Mouse (Mus musculus) mouse embryonic stem cell (cell line): ENCODE results near the gene Hddc2.

Experiments used
- in situ Hi-C, 2 experiments: fragments of 300-500 bp; cut with MboI; formaldehyde crosslinking; loops; 1 replicate in 1 of 2; 3 replicates in 1 of 2; pipeline ENCODE4 v1.14.3; 2019 to 2020; ENCODE audit warnings: low sequenced_read_pairs in 2 of 2, low pct_unique_long_range_greater_than_20kb in 1 of 2, mixed read lengths in 1 of 2; ENCODE audit not compliant: unreplicated experiment in 1 of 2

Hddc2 gene

DNA sequence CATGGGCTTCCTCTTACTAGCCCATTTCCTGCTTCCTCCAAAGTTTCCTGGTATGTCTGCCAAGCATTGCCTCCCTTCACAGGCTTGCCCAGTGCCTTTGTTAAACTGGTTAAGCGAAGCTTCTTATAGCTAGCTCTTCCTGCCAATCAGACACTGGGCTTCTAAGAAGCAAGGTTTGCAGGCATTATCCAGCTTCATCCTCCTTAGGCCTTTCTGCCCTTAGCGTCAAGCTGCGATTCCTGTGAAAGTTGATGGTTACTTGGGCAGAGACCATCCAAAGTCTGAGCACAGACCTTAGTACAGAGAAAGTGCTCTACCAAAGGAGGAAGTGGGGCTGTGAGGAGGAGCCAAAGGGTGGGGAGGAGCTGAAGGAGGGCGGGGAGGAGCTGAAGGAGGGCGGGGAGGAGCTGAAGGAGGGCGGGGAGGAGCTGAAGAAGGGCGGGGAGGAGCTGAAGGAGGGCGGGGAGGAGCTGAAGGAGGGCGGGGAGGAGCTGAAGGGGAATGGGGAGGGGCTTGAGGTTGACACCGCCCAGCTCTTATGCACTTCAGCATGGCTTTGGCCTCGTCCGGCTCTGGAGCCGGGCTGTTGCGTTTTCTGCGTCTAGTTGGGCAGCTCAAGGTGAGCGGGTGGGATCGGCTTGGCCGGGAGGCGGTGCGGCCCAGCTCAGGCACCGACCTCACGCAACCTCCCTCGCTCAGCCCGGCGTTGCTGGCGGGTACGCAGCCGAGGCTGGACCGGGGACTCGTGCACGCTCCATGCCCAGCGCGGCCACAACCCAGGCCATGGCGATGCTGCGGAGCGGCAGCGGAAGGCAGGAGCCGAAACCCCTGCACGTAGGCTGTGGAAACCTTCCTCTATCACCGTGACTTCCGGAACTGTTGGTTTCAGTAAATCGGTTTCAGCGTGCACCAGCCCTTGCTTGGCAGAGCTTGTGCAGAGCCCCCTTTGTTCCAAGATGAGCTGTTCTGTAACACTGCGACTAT lies at the start of gene Hddc2:
TSS of gene Hddc2 (plus strand) at position 519 of the 984 bp plus-strand sequence.
- in situ Hi-C loops: loop anchor here (25.0 kb wide), 2 partner anchors 476 to 701 kb away; partner anchors contain the start of genes Hey2 (in 1 of the 2) and Trmt11 (in 1 of the 2)

DNA sequence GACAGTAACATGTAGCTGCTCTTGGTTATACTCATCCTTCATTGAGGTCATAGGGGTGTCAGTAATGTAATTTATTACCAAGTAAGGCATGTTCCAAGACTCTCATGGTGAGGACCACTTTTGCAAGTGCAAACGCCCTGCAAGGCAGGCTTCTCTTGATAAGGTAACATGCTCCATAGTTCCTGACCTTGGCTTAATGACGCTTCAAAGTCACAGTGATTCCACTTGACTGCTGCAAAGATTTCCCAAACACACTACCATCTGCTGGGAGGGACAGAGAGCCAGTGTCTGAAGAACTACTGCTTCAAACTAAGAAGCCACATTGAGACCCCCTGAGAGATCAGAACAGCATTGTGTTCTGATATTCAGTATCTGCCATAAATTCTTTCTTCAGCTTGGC lies 40.4 kb upstream of the Hddc2 start:
- in situ Hi-C loops: no loop called here

DNA sequence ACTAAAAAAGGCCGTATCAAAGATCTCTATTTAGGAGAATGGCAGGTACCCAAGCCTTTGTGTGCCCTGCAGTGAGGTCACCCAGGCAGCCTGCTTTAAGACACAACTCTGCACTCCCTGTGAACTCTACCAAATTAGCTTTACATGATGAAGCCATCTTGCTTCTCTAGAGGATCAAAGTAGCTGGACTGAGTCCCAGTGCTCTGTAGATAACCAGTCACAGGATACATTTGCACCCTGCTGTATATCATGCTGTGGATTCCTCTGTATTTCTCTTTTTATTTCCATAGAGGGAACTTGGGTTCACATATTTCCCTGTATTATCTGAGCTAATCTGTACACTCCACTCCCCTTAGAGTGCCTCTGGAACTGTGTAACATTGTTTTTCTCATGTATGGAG lies 40.0 kb upstream of the Hddc2 start:
- in situ Hi-C loops: no loop called here

DNA sequence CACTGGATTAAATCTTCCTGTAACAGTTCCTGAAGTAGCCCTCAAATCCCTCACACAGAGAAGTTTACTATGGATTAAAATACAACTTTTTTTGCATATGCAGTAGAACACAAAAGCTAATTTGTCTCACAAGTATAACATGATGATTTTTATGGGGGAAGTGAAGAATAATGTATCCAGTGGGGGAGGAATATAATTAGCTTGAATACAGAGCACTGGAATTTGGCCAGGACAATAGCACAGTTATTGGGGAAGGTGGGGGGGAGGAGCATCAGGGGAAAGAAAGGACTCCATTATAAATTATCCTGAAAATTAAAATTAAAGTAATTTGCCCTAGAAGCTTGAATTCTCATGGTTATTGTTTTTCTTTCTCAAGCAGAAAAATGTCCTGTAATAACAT lies 25.4 kb upstream of the Hddc2 start:
- in situ Hi-C loops: no loop called here

DNA sequence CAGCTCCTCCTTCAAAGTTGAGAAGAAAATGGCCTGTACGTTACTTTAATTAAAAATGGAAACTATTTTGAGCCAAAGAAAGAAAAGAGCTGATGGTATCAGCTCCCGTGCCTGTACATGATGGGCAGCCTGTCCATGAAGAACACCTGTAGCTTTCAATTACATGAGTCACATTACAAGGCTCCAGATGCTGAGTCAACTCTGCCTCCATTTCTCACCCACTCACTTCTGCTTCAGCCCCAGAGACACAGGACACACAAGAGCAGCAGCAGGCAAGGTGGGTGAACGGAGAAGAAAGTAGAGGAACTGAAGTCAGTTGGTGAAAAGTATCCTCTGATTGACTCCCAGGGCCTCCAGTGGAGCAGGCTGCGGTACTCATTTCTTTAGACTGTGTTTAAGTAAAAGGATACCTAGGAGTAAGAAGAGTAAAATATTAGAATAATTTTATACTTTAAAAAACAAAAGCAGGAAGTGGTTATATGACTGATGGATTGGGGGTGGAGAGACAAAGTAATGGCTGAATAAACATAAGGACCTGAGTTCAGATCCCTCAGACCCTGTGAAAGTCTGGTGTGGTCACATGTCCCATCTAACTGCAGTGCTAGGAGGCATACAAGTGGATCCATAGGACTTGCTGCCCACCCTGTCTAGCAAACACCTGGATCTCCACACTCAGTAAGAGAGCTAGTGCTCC lies 24.3 kb upstream of the Hddc2 start:
- in situ Hi-C loops: no loop called here

DNA sequence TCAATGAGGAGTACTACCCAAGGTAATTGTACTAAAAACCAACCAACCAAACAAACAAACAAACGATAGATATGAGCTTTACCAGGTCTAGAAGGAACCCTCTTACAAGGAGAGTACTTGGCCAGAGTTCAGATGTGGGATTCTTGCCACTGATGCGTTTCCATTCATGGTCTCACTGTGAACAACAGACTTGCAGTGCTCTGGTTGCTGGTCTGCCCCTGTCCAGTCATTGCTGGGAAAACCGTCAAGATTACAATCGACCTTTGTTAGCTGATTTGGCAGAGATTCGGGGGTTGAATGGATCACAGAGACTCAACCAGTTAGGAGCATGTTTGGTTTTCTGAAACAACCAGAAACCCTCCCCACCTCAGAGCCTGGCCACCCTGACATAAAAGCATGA lies 17.5 kb upstream of the Hddc2 start:
- in situ Hi-C loops: no loop called here

DNA sequence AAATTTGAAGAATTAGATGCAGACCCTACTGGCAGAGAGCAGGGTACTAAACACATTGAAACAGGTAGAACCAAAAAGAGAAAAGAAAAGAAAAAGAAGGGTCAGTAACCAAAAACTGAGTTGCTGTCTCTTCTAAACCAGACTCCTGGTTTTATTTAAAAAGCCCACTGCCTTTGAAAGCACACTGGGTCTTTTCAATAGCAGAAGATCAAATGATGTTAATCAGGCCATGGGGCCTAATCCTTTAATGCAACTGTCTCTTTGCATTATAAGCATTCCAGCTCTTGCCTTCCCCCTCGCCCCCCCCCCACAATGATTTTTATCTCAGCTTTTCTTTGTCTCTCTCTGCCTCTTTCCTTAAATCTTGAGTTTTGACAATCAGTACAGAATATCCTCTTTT lies 16.7 kb upstream of the Hddc2 start:
- in situ Hi-C loops: no loop called here

DNA sequence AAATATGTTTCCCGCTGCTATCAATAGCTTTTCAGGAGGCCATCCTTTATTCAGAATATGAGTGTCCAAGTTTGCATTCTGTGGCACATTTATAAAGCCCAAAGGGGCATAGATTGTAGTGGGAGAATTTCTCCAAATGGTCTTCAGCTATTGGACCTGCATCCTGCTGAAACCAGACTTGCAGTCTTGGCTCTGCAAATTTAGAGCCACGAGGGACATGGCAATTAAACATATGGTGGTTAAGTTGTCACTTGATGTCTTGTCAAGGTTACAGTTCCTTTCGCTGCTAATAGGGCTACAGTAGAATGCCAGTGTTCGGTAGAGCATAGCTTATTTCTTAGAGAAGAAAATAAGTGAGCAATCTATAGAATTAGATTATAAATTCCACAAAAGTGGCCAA lies 16.1 kb upstream of the Hddc2 start:
- in situ Hi-C loops: no loop called here

DNA sequence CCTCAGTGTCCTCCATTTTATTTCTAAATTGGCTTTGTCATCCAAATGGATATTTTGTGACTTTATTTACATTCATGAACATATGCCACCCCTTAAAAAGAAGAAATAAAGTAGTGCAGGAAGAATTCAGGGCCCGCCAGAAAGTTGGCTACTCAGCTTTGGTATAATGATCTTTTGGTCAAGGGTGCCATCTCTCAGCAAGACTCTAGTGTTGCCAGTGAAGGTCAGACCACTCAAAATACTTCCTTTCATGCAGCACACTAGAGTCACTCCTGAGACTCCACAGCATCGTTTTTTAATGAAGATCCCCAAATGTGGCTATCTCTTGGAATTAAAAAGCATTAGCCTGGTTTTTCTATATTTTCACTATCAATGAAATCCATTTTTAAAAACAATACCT lies 14.9 kb upstream of the Hddc2 start:
- in situ Hi-C loops: no loop called here

DNA sequence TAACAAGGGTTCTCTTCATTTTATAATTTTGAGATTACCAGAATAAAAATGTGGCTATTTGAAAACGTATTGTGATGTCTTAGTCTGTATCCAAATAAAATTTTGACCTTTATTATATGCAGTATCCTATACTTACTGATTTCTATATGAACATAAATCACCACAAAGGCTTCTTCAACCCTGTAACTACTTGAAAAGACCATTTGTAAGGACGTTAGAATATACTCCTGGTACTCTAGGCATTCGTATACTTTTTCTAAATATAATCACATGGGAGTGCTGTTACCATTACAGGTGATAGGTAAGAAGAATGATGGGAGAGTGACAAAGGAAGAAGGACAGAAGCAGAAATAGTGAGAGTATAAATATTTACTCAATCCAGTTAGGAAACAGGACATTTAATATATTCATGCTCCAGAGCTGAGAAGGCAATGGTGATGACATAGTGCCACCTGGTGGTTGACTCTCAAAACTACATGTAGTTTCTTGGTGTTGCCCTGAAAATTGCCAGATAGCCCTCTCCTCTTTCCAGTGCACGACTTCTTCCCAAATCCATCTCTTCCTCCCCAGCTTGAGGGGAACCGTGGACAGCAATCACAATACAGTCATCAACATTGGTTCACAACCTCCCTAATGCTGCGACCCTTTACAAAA lies 14.1 kb upstream of the Hddc2 start:
- in situ Hi-C loops: no loop called here

DNA sequence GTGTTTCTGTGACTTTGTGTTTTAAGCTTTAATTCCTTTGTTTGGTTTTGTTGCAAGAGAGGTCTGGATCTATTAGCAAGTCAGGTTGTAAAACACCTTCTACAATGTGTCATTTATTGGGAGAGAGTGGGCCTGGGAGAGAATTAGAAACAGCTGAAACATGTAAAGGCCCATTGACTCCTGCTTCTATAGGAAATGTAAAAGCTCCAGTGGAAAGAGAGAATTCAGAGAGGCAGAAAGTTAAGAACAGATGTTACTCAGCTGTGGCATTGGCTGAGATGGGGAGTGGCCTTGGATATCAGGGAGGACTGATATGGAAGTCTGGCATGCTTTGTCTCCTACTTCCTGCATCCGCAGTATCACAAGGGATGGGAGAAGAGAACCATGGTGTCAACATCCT lies 12.9 kb upstream of the Hddc2 start:
- in situ Hi-C loops: loop anchor here (10.0 to 25.0 kb wide), 3 partner anchors 455 to 688 kb away; partner anchors contain the start of genes Hey2 (in 2 of the 2) and Trmt11 (in 1 of the 2)

DNA sequence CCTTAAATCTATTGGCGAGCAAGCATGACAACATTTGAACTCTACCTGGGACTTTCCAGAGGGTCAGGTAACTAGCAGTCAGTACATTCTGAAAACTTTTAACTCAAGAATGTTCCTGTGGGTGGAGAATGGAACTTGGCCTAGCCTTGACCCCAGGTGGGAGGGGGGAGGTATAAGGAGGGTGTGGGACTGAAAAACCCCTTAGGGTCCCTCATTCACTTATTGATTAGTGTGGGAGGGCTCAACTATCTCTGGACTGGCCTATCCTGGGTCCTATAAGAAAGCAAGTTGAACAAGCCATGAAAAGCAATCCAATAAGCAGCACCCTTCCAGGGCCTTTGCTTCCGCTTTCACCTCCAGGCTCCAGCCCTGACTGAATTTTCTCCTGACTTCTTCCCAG lies 9.7 kb upstream of the Hddc2 start:
- in situ Hi-C loops: loop anchor here (10.0 to 25.0 kb wide), 3 partner anchors 459 to 691 kb away; partner anchors contain the start of genes Hey2 (in 2 of the 2) and Trmt11 (in 1 of the 2)

DNA sequence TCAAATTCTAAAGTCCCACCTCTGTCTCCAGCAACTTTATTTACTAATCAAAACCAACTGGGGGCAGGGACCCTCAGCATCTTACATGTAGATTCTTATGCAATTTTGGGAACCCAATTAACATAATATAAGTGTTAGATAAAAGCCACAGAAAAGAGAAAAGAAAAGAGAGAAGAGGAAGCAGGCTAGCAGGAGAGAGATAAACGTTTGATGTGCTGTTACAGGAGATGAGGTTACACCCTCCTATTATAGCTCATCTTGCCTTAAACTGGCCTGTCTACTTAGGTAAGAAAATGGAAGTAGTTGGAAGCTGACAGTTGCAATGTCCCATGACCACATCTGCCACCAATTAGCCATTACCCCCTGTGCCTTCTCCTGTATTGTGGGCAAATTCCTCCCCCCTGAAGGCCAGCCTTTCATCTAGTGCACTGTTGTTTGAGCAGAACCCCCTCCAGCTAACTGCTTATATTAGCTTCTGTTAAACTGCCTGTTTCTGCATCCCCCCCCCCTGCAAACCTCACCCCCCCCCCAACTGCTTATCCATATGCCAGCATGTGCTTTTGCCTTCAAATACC lies 6.1 kb upstream of the Hddc2 start:
- in situ Hi-C loops: loop anchor here (10.0 to 25.0 kb wide), 3 partner anchors 462 to 695 kb away; partner anchors contain the start of genes Hey2 (in 2 of the 2) and Trmt11 (in 1 of the 2)

DNA sequence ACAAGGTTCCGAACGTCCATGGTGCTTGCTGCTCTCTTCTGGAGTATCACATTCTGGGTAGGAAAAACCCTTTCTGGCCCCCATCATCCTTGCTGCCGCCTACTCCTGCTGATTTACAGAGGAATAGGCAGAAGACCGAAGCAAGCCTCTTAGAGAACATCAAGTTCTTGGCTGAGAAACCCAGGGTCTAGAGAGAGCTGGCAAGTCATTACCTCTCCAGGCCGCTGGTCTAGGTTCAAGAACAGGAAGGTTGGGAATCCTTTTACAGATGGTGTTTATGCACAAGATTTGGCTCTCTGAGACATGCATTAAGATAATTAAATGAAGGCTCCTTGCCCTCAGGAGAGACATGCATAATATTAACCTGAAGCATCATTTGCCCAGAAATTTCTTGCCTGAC lies 5.3 kb downstream of the Hddc2 start:
- in situ Hi-C loops: loop anchor here (25.0 kb wide), 2 partner anchors 481 to 706 kb away; partner anchors contain the start of genes Hey2 (in 1 of the 2) and Trmt11 (in 1 of the 2)

DNA sequence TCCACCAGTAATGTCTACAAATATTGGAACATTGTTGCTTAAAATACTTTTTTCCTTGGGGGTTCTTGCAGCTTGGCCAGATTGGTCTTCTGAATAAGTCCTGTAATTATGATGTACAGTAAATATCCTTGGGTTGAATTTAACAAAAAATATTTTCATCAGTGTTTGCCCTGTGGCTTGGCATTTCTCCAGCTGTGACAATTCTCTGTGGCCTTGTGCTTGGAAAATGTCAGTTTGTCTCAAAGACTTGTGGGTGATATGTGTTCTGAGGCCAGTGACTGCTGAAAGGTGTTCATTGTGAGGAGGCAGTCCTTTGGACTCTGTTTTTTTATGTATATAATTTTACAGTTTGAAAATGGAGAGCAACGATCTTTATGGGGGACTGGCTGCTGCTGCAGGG lies 16.3 kb downstream of the Hddc2 start:
- in situ Hi-C loops: no loop called here

DNA sequence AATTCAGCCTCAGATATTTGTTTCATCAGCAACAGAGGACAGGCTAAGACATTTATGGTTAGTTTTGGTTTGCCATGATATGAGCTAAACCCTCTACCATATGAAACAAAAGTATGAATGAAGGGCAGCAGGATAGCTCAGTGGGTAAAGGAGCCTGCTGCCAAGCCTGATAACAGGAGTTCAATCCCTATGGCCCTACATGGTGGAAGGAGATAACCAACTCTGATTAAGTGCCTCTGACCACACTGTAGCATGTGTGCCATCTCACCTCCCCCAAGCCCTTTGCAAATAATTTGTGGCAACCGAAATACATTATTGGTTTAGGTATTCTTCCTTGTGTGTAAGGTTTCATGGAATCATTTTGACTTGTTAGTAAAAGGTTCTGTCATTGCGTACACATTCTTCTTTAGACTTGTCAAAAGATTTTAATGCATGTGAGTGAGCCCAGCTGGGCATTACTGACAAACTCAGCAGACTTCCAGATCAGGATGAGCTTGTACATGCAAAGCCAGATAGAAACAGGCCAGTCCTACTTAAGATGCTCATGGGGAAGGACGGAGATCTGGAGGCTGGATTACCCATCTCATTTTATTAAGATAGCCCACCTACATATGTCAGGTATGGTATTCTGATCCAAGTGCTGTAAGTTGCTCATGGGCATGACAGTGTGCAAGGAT lies 17.2 kb downstream of the Hddc2 start:
- in situ Hi-C loops: no loop called here

DNA sequence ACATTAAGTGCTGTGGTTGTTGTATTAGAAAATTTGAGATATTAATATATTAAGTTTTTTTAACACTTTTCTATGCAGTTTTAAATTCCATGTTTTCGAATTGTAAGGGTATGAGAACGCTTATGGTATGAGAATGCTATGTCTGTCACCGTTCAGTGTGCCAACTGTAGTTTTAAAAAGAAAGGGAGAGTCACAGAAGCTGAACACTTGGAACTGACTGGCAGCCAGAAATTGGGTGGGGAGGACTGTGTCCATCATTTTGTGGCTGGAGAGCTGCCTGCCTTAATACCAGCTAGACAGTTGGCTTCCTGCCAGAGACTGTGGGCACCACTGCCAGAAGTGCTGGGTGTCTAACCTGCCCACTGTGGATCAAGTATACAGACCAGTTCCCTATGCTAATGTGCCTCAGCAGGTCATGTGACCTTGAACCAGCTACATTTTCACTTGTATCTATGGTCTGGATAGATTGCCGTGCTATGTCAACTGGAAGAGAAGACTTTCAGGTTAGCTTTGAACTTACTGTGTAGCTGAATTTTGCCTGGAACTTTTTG lies 18.1 kb downstream of the Hddc2 start:
- in situ Hi-C loops: no loop called here

DNA sequence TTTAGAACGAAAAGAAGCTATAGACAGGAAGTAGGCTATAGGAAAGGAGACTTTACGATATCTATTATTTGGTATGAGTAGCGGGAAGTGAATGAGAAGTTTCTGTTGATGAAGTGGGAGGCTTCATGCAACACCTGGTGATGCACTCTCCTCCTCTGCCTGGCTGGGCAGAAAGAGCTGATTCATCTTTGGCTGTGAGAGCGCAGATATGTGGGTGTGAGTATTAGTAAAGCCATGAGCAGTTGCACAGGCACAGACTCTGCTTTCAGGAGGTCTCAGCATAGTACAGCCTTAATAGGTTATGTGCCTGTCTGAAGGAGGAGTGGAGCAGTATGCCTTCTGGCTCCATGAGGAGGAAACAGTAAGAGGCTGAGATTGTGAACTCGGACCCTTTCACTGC lies 23.2 kb downstream of the Hddc2 start:
- in situ Hi-C loops: no loop called here
